ENCODE assay signal across 7 mouse cellular contexts in the genomic region with DNA sequence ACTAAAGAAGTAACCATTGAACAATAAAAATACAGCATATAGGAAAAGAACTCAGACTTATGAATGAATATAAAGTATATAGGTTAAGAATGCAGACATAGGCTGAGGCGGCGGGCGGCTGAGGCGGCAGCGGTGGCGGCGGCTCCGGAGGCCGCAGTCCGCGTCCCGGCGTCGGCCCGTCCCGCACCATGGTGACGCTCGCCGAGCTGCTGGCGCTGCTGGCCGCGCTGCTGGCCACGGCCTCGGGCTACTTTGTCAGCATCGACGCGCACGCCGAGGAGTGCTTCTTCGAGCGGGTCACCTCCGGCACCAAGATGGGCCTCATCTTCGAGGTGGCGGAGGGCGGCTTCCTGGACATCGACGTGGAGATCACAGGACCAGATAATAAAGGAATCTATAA.
DNase-seq lines count a peak whose midpoint lies in the region; ATAC-seq lines count a peak whose summit lies in the region.
"Not testable (repeated sequence)": the region's sequence is repeated elsewhere in the genome, so short reads cannot be mapped to it uniquely, and the experiment has no call there.

No protein-coding gene starts in this region.

- DNase-seq in liver, embryonic 13.5 days; midbrain, embryonic 11.5 days (ENCODE audit: low spot score, missing footprints): not testable (repeated sequence)

- H3K27me3 ChIP-seq in intestine, embryonic 15.5 days (replicated peaks); liver, embryonic 13.5 days; midbrain, embryonic 11.5 days (ENCODE audit: control insufficient read depth, insufficient read depth, low read length): not testable (repeated sequence)

- H3K27ac ChIP-seq in intestine, embryonic 15.5 days; liver, embryonic 13.5 days; midbrain, embryonic 11.5 days (ENCODE audit: low read depth, low read length): not testable (repeated sequence)

- peak; percentile 31; the same call in 1 of the 2 replicates for ATAC-seq in cerebellum, adult (ENCODE audit: insufficient number of reproducible peaks, low FRiP score, low TSS enrichment)
- ATAC-seq in erythroid progenitor cell, adult 5-6 weeks (replicated peaks; ENCODE audit: low FRiP score, poor library complexity, severe bottlenecking), result peak; percentile 77; the same call in 1 of the 2 replicates
- peak; percentile 13; the same call in 1 of the 2 replicates for ATAC-seq in frontal cortex, adult (ENCODE audit: low TSS enrichment)
- 0 out of 2 replicates have a peak, but pooled peaks have one; percentile 39 for ATAC-seq in intestine, embryonic 15.5 days
- ATAC-seq in liver, embryonic 13.5 days (ENCODE audit: low read depth), result 0 out of 2 replicates have a peak, but pooled peaks have one; percentile 50
- ATAC-seq in megakaryocyte, adult 5-6 weeks (ENCODE audit: poor library complexity, severe bottlenecking), result peak; percentile 75
- peak; percentile 33; the same call in 1 of the 2 replicates for ATAC-seq in midbrain, embryonic 11.5 days (ENCODE audit: low FRiP score)

- H3K36me3 ChIP-seq in intestine, embryonic 15.5 days; liver, embryonic 13.5 days; midbrain, embryonic 11.5 days (ENCODE audit: control insufficient read depth, insufficient read depth, low read length): not testable (repeated sequence)

- H3K4me3 ChIP-seq in intestine, embryonic 15.5 days (replicated peaks); liver, embryonic 13.5 days (replicated peaks); midbrain, embryonic 11.5 days (ENCODE audit: low read depth, low read length): not testable (repeated sequence)

- H3K4me1 ChIP-seq in intestine, embryonic 15.5 days (replicated peaks); liver, embryonic 13.5 days (replicated peaks); midbrain, embryonic 11.5 days (ENCODE audit: control insufficient read depth, insufficient read depth, low read length): not testable (repeated sequence)

- WGBS in intestine, embryonic 15.5 days, result 77% methylated on average over 33 of the region's 37 CpGs
- WGBS in liver, embryonic 13.5 days (ENCODE audit: insufficient replicate concordance), result 71% methylated on average over 26 of the region's 37 CpGs
- 82% methylated on average over 17 of the region's 37 CpGs for WGBS in midbrain, embryonic 11.5 days

- H3K9me3 ChIP-seq in intestine, embryonic 15.5 days; liver, embryonic 13.5 days (replicated peaks); midbrain, embryonic 11.5 days (ENCODE audit: control insufficient read depth, low read length): not testable (repeated sequence)

- not testable (repeated sequence) for H3K4me2 ChIP-seq in intestine, embryonic 15.5 days (replicated peaks); liver, embryonic 13.5 days; midbrain, embryonic 11.5 days

- H3K9ac ChIP-seq in intestine, embryonic 15.5 days; liver, embryonic 13.5 days; midbrain, embryonic 11.5 days (ENCODE audit: low read length): not testable (repeated sequence)

Comparison
In these comparisons a context has a peak if more than half of its experiments do, and no peak if none do; other contexts are left out.
1. ATAC-seq: peak in every context shown above with its lines; median percentile 77 in erythroid progenitor cell, adult 5-6 weeks; 75 in megakaryocyte, adult 5-6 weeks; 50 in liver, embryonic 13.5 days; 39 in intestine, embryonic 15.5 days; 33 in midbrain, embryonic 11.5 days; 31 in cerebellum, adult; 13 in frontal cortex, adult.